Mouse (Mus musculus) Muller cell, postnatal 12 days (primary cell): ENCODE data around the gene Epc2.
A peak's percentile ranks its signal among the peaks of the same experiment; 100 is the strongest.

Experiments
- DNase-seq: peaks from one replicate; pipeline ENCODE4 v3.0.0-alpha.2; 2015; ENCODE audit errors: inconsistent ontology term

Epc2 gene

GRCm38 (mm10) chr2:49450931-49451636 is at the start of gene Epc2:
Gene Epc2, plus strand, starts transcription at chr2:49451486.
- peak; percentile 92 for DNase-seq

- no peak for DNase-seq
Measured at GRCm38 (mm10) chr2:49405954-49406353, 45.3 kb upstream of the Epc2 start.

GRCm38 (mm10) chr2:49411685-49412084 is 39.6 kb upstream of the Epc2 start:
- no peak for DNase-seq

GRCm38 (mm10) chr2:49412576-49412975 is 38.7 kb upstream of the Epc2 start:
- DNase-seq: no peak

- DNase-seq: no peak
Measured at GRCm38 (mm10) chr2:49415868-49416267, 35.4 kb upstream of the Epc2 start.

GRCm38 (mm10) chr2:49417018-49417604 is 34.2 kb upstream of the Epc2 start:
- no peak for DNase-seq

- no peak for DNase-seq
Measured at GRCm38 (mm10) chr2:49420396-49420795, 30.9 kb upstream of the Epc2 start.

- no peak for DNase-seq
Measured at GRCm38 (mm10) chr2:49423857-49424256, 27.4 kb upstream of the Epc2 start.

- no peak for DNase-seq
Measured at GRCm38 (mm10) chr2:49424788-49425187, 26.5 kb upstream of the Epc2 start.

GRCm38 (mm10) chr2:49426175-49426574 is 25.1 kb upstream of the Epc2 start:
- no peak for DNase-seq

GRCm38 (mm10) chr2:49431015-49431414 is 20.3 kb upstream of the Epc2 start:
- no peak for DNase-seq

- DNase-seq: peak; percentile 91
Measured at GRCm38 (mm10) chr2:49433211-49433610, 18.1 kb upstream of the Epc2 start.

- no peak for DNase-seq
Measured at GRCm38 (mm10) chr2:49446238-49446637, 5.0 kb upstream of the Epc2 start.

- peak; percentile 31 for DNase-seq
Measured at GRCm38 (mm10) chr2:49447586-49448475, 3.5 kb upstream of the Epc2 start.

- no peak for DNase-seq
Measured at GRCm38 (mm10) chr2:49450467-49450866, 819 bp upstream of the Epc2 start.

- peak; percentile 98 for DNase-seq
Measured at GRCm38 (mm10) chr2:49451637-49452211, 438 bp downstream of the Epc2 start.

- DNase-seq: peak; percentile 81
Measured at GRCm38 (mm10) chr2:49452451-49453081, 1.3 kb downstream of the Epc2 start.

- DNase-seq: no peak
Measured at GRCm38 (mm10) chr2:49457797-49458196, 6.5 kb downstream of the Epc2 start.

- DNase-seq: no peak
Measured at GRCm38 (mm10) chr2:49465672-49466222, 14.5 kb downstream of the Epc2 start.

GRCm38 (mm10) chr2:49467038-49467437 is 15.8 kb downstream of the Epc2 start:
- no peak for DNase-seq

- no peak for DNase-seq
Measured at GRCm38 (mm10) chr2:49471188-49471587, 19.9 kb downstream of the Epc2 start.
